Mouse (Mus musculus): ENCODE results near the gene Camta1.

The Camta1 gene

GRCm38 (mm10) chr4:151140368-151140982 is 721.2 kb downstream of the Camta1 start:
- no peak for DNase-seq

GRCm38 (mm10) chr4:151139053-151139840 is 722.4 kb downstream of the Camta1 start:
- peak; percentile 61 to 85 for DNase-seq

- no peak for DNase-seq
Measured at GRCm38 (mm10) chr4:151138586-151138985, 723.1 kb downstream of the Camta1 start.

- DNase-seq: peak; percentile 12 to 19
Measured at GRCm38 (mm10) chr4:151138135-151138534, 723.5 kb downstream of the Camta1 start.

- DNase-seq: no peak
Measured at GRCm38 (mm10) chr4:151137701-151138100, 724.0 kb downstream of the Camta1 start.

- DNase-seq: peak in 1 of 2 experiments; percentile 3
Measured at GRCm38 (mm10) chr4:151135491-151135890, 726.2 kb downstream of the Camta1 start.

GRCm38 (mm10) chr4:151133760-151134159 is 727.9 kb downstream of the Camta1 start:
- DNase-seq: no peak

- DNase-seq: no peak
Measured at GRCm38 (mm10) chr4:151132493-151132892, 729.2 kb downstream of the Camta1 start.

- no peak for DNase-seq
Measured at GRCm38 (mm10) chr4:151130756-151131490, 730.8 kb downstream of the Camta1 start.

- no peak for DNase-seq
Measured at GRCm38 (mm10) chr4:151129725-151130557, 731.7 kb downstream of the Camta1 start.

- DNase-seq: peak in 1 of 2 experiments; percentile 52
Measured at GRCm38 (mm10) chr4:151128641-151129541, 732.8 kb downstream of the Camta1 start.

GRCm38 (mm10) chr4:151127636-151128548 is 733.8 kb downstream of the Camta1 start:
- DNase-seq: no peak

- no peak for DNase-seq
Measured at GRCm38 (mm10) chr4:151118883-151119282, 742.8 kb downstream of the Camta1 start.

GRCm38 (mm10) chr4:151114574-151114973 is 747.1 kb downstream of the Camta1 start:
- DNase-seq: no peak

- DNase-seq: no peak
Measured at GRCm38 (mm10) chr4:151111226-151111625, 750.5 kb downstream of the Camta1 start.

- no peak for DNase-seq
Measured at GRCm38 (mm10) chr4:151108834-151109241, 752.8 kb downstream of the Camta1 start.

- DNase-seq: peak; percentile 81 to 89
Measured at GRCm38 (mm10) chr4:151108028-151108771, 753.5 kb downstream of the Camta1 start.

- no peak for DNase-seq
Measured at GRCm38 (mm10) chr4:151107131-151108001, 754.3 kb downstream of the Camta1 start.

GRCm38 (mm10) chr4:151106468-151106867 is 755.2 kb downstream of the Camta1 start:
- DNase-seq: no peak

Data from kidney, postnatal 36 days (tissue).